Mouse (Mus musculus) retina, adult 2 months (tissue): ENCODE data around the gene Slc2a1.
A peak's percentile ranks its signal among the peaks of the same experiment; 100 is the strongest.

Source experiments
- DNase-seq: peaks from one replicate; pipeline ENCODE4 v3.0.0-alpha.2; 2012; ENCODE audit warnings: low read depth, low spot score

Slc2a1 gene

GRCm38 (mm10) chr4:119129096-119129495 is 20.6 kb downstream of the Slc2a1 start:
- DNase-seq = no peak

DNA sequence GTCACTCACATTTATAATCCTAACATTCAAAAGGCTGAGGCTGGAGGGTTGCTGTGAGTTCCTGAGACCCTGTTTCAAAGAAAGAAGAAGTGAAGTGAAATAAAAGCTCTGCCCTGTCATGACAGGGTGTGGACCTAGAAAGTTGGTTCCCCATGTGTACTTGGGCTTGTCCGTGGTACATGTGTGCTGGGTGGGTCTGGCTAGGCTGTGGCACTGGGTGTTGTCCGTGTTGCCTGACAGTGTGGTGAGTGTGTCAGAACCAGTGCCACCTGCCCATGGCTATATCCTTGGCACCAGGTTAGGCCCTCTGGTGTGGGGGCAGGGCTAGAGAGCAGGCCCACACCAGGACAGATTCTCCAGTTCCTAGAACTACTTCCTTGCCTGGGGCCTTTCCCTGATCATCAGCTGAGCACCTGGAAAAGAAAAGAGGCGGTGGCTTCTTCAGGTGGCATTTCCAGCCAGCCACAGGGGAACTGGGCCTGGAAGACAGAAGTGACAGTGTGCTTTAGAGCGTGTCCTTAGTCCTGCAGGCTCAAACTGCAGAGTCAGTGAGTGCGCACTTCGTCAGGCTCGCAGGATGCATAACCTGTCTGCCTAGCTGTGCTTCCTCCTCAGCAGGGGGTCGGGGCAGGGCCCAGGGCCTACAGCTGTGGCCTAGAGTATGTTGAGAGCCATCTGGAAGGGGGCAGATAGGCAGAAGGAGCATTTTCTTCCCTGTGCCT is 22.8 kb downstream of the Slc2a1 start:
- no peak for DNase-seq

DNA sequence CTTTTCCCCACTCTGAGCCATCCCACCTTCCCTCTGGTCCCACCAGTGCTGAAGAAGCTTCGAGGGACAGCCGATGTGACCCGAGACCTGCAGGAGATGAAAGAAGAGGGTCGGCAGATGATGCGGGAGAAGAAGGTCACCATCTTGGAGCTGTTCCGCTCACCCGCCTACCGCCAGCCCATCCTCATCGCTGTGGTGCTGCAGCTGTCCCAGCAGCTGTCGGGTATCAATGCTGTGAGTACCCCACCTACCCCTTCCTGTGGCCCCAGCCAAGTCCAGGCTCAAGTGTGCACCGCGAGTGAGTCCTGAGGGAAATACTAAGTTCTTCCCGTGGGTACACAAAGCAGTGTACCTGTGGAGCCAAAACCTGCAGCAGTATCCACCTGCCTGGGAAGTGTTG is 24.8 kb downstream of the Slc2a1 start:
- no peak for DNase-seq

- no peak for DNase-seq
Measured at GRCm38 (mm10) chr4:119133860-119134259, 25.3 kb downstream of the Slc2a1 start.

DNA sequence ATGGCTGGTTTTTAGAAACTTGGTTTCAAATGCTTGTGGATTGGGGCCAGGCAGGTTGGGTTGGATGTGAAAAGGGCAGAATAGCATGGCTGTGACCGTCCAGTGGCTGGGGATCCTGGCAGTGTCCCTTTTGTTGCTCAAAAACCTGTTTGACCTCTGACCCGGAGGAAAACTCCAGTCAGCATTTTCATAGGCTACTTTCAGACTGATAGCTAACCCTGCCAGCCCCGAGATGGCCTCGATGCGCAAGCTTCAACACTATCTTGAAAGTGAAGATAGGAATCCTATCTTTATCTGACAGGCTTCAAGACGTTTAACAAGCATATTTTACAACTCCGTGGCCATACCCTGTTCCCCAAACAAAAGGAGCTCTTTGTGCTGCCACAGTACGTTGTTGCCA is 28.8 kb downstream of the Slc2a1 start:
- DNase-seq = no peak

DNA sequence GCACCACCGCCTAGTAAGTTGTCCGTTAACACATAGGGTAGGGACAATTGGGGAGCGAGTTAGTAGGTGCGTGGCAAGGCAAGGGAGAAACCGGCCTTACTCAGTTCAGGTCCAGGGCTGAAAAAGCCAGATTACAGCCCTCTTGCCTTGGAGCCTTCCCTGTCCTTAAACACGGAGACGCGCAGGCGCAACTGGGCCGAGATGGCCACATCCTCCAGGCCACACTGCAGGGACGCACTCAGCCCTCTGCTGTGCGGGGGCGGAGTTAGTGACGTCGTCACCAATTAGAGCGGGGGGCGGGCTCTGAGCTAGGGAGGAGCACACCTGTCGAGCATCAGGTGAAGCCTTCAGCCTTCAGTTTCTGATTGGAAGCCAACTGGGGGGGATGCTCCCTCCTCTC is 29.7 kb downstream of the Slc2a1 start:
- no peak for DNase-seq

DNA sequence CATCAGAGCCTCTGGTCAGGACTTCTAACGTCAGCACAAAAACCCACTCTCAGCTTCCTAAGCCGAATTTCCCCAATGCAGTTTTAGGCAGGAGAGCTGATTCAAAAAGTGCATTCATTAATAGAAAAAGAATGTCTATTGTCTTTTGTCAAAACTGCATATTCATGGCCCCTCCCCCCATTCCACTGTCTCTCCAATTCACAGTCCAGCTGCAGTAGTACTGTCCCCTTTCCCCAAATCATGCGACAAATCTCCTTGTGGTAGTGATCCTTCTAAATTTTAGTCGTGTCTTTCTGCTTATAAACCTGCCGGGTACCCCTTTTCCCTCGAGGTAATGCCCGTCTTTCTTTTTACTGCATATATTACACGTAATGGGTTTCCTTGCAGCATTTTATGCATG is 30.3 kb downstream of the Slc2a1 start:
- DNase-seq = no peak

GRCm38 (mm10) chr4:119140126-119140525 is 31.6 kb downstream of the Slc2a1 start:
- no peak for DNase-seq

DNA sequence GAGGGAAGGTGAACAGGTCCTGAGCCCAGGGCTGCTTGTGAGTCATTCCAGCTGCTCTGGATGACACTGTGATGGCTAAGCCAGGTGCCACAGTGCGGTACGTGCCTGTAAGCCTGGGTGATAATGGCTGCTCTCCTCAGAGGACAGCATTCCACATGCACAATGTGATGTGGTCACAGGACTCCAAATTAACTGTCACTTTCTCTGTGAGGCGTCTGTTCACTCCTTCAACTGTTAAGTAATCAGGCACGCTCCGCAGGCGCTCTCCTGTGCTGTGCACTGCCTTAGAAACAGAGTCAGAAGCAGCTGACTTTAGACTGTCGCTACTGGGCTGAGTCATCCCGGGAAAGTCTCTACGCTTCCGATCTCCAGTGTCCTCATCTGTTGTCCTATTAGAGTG is 32.7 kb downstream of the Slc2a1 start:
- DNase-seq = no peak

DNA sequence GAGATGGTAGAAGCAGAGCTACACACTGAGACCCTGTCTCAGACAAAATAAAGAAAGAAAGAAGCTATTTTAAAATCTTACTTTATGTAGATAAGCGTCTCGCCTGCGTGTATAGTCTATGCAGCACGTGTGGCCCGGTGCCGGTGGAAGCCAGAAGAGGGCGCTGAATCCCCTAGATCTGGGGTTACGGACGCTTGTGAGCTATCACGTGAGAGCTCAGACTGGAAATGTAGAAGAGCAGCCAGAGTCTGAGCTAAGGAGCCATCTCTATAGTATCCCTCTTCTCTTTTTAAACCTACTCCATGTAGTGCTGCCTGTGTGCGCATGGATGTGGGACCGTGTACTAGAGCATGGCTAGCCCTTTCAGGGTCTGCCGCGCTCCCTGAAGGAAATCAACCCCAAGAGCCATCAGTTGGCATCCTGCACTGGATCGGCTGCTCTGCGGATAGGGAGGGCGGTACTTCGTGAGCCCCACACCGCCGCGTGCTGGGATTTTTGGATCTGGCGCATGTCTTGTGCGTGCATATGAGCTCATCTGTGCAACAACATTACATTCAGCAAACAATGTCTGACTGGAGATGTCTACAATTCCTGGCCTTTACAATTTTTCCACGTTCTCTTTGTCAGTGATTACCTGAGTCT is 33.8 kb downstream of the Slc2a1 start:
- no peak for DNase-seq

GRCm38 (mm10) chr4:119146816-119147215 is 38.3 kb downstream of the Slc2a1 start:
- no peak for DNase-seq

DNA sequence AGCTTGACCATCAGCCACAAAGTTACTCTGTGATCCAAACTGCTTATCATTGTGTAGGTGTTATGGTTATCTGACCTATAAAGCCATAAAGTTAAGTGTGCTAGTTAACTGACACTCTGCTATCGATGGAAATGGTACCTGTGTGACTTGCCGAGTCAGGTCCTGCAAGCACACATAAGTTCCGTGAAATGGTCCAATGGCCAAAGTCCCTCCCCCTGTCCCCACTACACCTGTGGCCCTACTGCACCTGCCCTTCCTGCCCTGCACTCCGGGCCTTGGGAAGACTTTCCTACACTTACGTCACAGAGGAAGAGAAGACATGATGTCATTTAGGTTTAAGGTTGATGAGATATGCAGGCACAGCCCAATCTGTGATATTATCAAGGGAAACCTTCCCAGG is 38.8 kb downstream of the Slc2a1 start:
- no peak for DNase-seq

- no peak for DNase-seq
Measured at GRCm38 (mm10) chr4:119148741-119149140, 40.2 kb downstream of the Slc2a1 start.

GRCm38 (mm10) chr4:119157186-119157585 is 48.7 kb downstream of the Slc2a1 start:
- DNase-seq = no peak

DNA sequence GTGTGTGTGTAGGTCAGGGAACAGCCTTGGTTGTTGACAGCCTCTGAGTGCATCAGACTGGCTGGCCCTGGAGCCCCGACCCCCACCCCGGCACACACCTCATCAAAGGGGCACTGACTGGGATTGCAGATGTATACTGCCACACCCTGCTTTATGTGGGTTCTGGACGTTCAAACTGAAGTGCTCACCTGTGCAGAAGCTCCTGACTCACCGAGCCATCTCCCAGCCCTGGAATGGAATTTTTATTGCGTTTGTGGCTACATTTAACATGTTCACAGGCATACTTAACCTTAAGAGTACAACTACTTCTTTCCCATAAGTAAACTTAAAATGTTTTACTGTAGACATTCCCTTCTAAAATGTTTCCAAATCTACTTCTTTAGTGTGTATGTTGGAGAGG is 49.4 kb downstream of the Slc2a1 start:
- DNase-seq = no peak

DNA sequence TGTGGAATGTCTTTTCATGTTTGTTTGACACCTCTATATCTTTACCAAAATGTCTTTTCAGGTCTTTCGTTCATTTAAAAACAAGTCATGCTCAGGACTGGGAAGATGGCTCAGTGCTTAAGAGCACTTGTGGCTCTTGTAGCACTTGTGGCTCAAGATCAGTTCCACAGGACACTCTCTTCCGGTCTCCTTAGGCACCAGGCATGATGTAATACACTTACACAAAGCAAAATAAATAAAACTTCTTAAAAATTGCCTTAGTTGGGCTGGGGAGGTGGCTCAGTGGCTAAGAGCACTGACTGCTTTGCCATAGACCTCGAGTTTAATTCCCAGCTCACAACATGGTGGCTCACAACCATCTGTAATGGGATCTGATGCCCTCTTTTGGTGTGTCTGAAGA is 52.8 kb downstream of the Slc2a1 start:
- DNase-seq = no peak

DNA sequence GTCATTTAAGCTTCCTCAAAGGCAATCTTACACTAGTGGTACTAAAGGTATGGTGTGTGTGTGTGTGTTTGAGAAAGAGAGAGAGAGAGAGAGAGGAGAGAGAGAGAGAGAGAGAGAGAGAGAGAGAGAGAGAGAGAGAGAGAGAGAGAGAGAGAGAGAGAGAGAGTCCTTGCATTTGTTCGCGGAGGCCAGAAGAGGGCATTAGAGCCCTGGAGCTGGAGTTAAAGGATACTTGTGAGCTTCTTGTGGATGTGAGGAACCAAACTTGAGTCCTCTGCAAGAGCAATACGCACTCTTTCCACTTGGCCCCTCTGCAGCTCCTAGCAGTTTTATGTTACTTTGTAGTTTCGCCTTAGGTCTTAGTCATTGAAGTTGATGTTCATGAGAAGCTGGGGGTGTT is 54.5 kb downstream of the Slc2a1 start:
- DNase-seq = no peak

- DNase-seq = no peak
Measured at GRCm38 (mm10) chr4:119165916-119166315, 57.4 kb downstream of the Slc2a1 start.

GRCm38 (mm10) chr4:119167068-119167467 is 58.6 kb downstream of the Slc2a1 start:
- DNase-seq = no peak

DNA sequence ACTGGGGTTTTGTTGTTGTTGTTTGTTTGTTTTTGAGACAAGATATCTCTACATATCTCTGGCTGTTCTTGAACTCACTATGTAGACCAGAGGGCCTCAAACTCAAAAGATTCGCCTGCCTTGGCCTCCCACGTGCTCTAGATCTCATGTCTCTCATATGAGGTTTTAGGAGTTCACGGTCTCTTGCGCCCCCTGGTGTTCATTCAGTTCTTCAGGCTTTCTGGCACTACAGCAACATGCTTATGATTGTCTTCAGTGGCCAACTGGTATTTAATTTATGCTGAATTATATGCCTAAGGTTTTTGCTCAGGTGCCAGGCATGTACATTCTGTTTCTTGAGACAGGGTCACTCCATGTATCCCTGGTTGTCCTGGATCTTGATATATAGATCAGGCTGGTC is 59.2 kb downstream of the Slc2a1 start:
- DNase-seq = peak; percentile 77

DNA sequence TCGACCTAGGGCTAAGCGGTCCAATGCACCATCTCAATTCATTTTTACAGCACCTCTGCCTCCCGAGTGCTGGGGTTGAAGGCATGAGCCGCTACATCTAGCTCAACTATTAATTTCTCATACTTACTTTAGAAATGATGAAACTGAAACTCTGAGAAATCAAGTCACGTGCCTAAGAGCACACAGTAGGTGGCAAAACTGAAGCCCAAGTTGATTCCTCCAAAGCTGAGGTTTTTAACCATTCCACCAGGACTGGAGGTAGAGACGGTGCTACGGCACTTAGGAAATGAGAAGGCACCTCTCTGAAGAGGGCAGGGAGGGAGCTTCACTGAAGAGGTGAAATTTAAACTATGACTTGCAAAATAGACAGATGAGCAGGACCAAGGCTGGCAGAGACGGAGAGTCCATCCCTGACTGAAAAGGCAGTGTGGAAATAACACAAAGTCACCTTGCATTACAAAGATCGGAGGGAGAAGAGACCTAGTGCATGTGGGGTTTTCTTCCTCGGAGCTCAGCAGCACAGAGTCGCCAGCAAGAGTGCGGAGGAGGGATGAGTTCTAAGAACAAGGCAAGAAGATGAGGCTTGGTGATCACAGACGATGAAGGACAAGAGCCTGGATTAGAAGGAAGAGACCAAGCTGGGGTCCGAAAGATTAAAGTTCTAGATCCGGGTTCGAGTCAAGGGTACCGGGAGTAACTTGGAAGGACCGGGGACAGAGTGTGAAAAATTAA is 64.6 kb downstream of the Slc2a1 start:
- DNase-seq = no peak

GRCm38 (mm10) chr4:119173851-119174453 is 65.4 kb downstream of the Slc2a1 start, which contains the start of gene Zfp691:
Gene Zfp691 (minus strand): TSS chr4:119174195.
- peak; percentile 93 for DNase-seq
